Mouse (Mus musculus) hindbrain, embryonic 13.5 days (tissue): Measurements from ENCODE around the gene Pla2g1b. TPM values are rescaled to one million over a fixed set of nuclear protein-coding genes. Genes with fewer than 3 reads are reported as not detected.
A peak's percentile ranks its signal among the peaks of the same experiment; 100 is the strongest.
"Not testable (repeated sequence)": the region's sequence is repeated elsewhere in the genome, so short reads cannot be mapped to it uniquely, and the experiment has no call there.

Source experiments
- ATAC-seq: fragments of 200-750 bp; cut with Nextera tagmentation; 2 replicates; pipeline ENCODE4 v1.8.0; 2017; ENCODE audit warnings: moderate TSS enrichment; ENCODE audit not compliant: low FRiP score
- H3K27ac ChIP-seq: fragments of 300-500 bp; sonication (generic); 2 replicates; pipeline ENCODE4 v1.5.1; 2015; ENCODE audit warnings: inconsistent platforms, mild to moderate bottlenecking, moderate library complexity
- H3K27me3 ChIP-seq: fragments of 300-500 bp; sonication (generic); 2 replicates; pipeline ENCODE4 v1.6.1; 2015; ENCODE audit warnings: mild to moderate bottlenecking, inconsistent platforms
- H3K36me3 ChIP-seq: fragments of 300-500 bp; sonication (generic); 2 replicates; pipeline ENCODE4 v1.6.1; 2015; ENCODE audit warnings: mild to moderate bottlenecking, inconsistent platforms
- H3K4me1 ChIP-seq: fragments of 300-500 bp; sonication (generic); replicated peaks from 2 replicates; pipeline ENCODE4 v1.6.1; 2015; ENCODE audit warnings: inconsistent platforms
- H3K4me2 ChIP-seq: fragments of 300-500 bp; sonication (generic); 2 replicates; pipeline ENCODE4 v1.6.1; 2015; ENCODE audit warnings: inconsistent platforms, mild to moderate bottlenecking, moderate library complexity
- H3K4me3 ChIP-seq: fragments of 300-500 bp; sonication (generic); 2 replicates; pipeline ENCODE4 v1.5.1; 2015; ENCODE audit warnings: mild to moderate bottlenecking, inconsistent platforms
- H3K9ac ChIP-seq: fragments of 300-500 bp; sonication (generic); 2 replicates; pipeline ENCODE4 v1.6.1; 2015; ENCODE audit warnings: mild to moderate bottlenecking, inconsistent platforms
- H3K9me3 ChIP-seq: fragments of 300-500 bp; sonication (generic); 2 replicates; pipeline ENCODE4 v1.6.1; 2016; ENCODE audit warnings: inconsistent platforms
- WGBS: fragments of 180-500 bp; shearing (Covaris S2); methylation state at CpG from one replicate; pipeline ENCODE4 v1.1.7; 2015; 5-methylcytosine and 5-hydroxymethylcytosine counted together
- polyA plus RNA-seq: library from polyadenylated mRNA; unstranded; fragments of >200 nt; fragmentation: Nextera tagmentation; extraction: Ambion mirVana; gene quantifications from 2 replicates; pipeline ENCODE4 v1.2.1, GENCODE M21; 2015

The Pla2g1b gene
- polyA plus RNA-seq, 1 experiment from 2014 or later: not detected

GRCm38 (mm10) chr5:115488841-115489698 lies 23.0 kb downstream of the Pla2g1b start:
- WGBS: 1% methylated on average over 39 of the region's 39 CpGs
- H3K4me2 ChIP-seq: peak overlapping the region; percentile 70
- H3K4me1 ChIP-seq: peaks cover 27% of the 10 kb centered on the region
- ATAC-seq: peak; percentile 70
- H3K9me3 ChIP-seq: no peaks in the 10 kb centered on the region
- H3K27ac ChIP-seq: peak overlapping the region; percentile 100
- no peaks in the 10 kb centered on the region for H3K27me3 ChIP-seq
- peak overlapping the region; percentile 43 for H3K4me3 ChIP-seq
- no peaks in the 10 kb centered on the region for H3K36me3 ChIP-seq
- H3K9ac ChIP-seq: peak overlapping the region; percentile 84

- Histone ChIP-seq H3K9me3 (no peaks in the 10 kb centered on the region), H3K36me3 (no peaks in the 10 kb centered on the region), H3K27me3 (no peaks in the 10 kb centered on the region), H3K4me2 (peak overlapping the region; percentile 70), H3K27ac (peak overlapping the region; percentile 100), H3K4me1 (peaks cover 22% of the 10 kb centered on the region), H3K9ac (peak overlapping the region; percentile 84), H3K4me3 (peak overlapping the region; percentile 43)
- ATAC-seq: peak; percentile 78
- WGBS: under 1% methylated on average over 50 of the region's 50 CpGs
Observed at GRCm38 (mm10) chr5:115489699-115490637, 23.9 kb downstream of the Pla2g1b start.

GRCm38 (mm10) chr5:115490638-115491000 lies 24.6 kb downstream of the Pla2g1b start:
- peak overlapping the region; percentile 70 for H3K4me2 ChIP-seq
- no peak for ATAC-seq
- no peaks in the 10 kb centered on the region for H3K9me3 ChIP-seq
- H3K4me1 ChIP-seq: peaks cover 21% of the 10 kb centered on the region
- H3K27me3 ChIP-seq: no peaks in the 10 kb centered on the region
- peak overlapping the region; percentile 100 for H3K27ac ChIP-seq
- WGBS: 12% methylated on average over 8 of the region's 8 CpGs
- no peaks in the 10 kb centered on the region for H3K36me3 ChIP-seq
- H3K4me3 ChIP-seq: no peak overlapping the region
- no peak overlapping the region for H3K9ac ChIP-seq

- Histone ChIP-seq H3K27me3 (no peaks in the 10 kb centered on the region), H3K9ac (no peak overlapping the region), H3K27ac (no peak overlapping the region; the same call in 1 of the 2 replicates), H3K36me3 (no peaks in the 10 kb centered on the region), H3K9me3 (no peaks in the 10 kb centered on the region), H3K4me1 (peaks cover 21% of the 10 kb centered on the region), H3K4me2 (peak overlapping the region; percentile 70), H3K4me3 (no peak overlapping the region)
- ATAC-seq: no peak
- 34% methylated on average over 5 of the region's 5 CpGs for WGBS
Observed at GRCm38 (mm10) chr5:115491076-115491475, 25.0 kb downstream of the Pla2g1b start.

GRCm38 (mm10) chr5:115491771-115492322 lies 25.8 kb downstream of the Pla2g1b start:
- peak overlapping the region; percentile 70 for H3K4me2 ChIP-seq
- peaks cover 21% of the 10 kb centered on the region for H3K4me1 ChIP-seq
- H3K36me3 ChIP-seq: no peaks in the 10 kb centered on the region
- H3K27me3 ChIP-seq: no peaks in the 10 kb centered on the region
- H3K4me3 ChIP-seq: peak overlapping the region; percentile 28
- no peak overlapping the region; the same call in 1 of the 2 replicates for H3K27ac ChIP-seq
- H3K9ac ChIP-seq: peak overlapping the region; percentile 68
- H3K9me3 ChIP-seq: no peaks in the 10 kb centered on the region
- 5% methylated on average over 28 of the region's 28 CpGs for WGBS
- no peak for ATAC-seq

- no peaks in the 10 kb centered on the region for H3K9me3 ChIP-seq
- H3K27me3 ChIP-seq: no peaks in the 10 kb centered on the region
- no peak overlapping the region for H3K4me2 ChIP-seq
- H3K27ac ChIP-seq: no peak overlapping the region
- peaks cover 21% of the 10 kb centered on the region for H3K4me1 ChIP-seq
- H3K9ac ChIP-seq: no peak overlapping the region
- no peak for ATAC-seq
- no peak overlapping the region for H3K4me3 ChIP-seq
- WGBS: 77% methylated on average over 6 of the region's 6 CpGs
- H3K36me3 ChIP-seq: no peaks in the 10 kb centered on the region
Observed at GRCm38 (mm10) chr5:115492711-115493335, 26.8 kb downstream of the Pla2g1b start.

- WGBS: 66% methylated on average over 5 of the region's 5 CpGs
- no peak overlapping the region for H3K4me3 ChIP-seq
- H3K27me3 ChIP-seq: no peaks in the 10 kb centered on the region
- no peak overlapping the region for H3K9ac ChIP-seq
- no peaks in the 10 kb centered on the region for H3K9me3 ChIP-seq
- no peak overlapping the region for H3K27ac ChIP-seq
- no peaks in the 10 kb centered on the region for H3K36me3 ChIP-seq
- no peak overlapping the region for H3K4me2 ChIP-seq
- H3K4me1 ChIP-seq: peaks cover 21% of the 10 kb centered on the region
- no peak for ATAC-seq
Observed at GRCm38 (mm10) chr5:115493441-115493840, 27.4 kb downstream of the Pla2g1b start.

- not testable (repeated sequence) for H3K4me2 ChIP-seq, H3K9me3 ChIP-seq, ATAC-seq, H3K9ac ChIP-seq, H3K36me3 ChIP-seq, H3K27ac ChIP-seq, H3K27me3 ChIP-seq, H3K4me3 ChIP-seq
- H3K4me1 ChIP-seq: peaks cover 20% of the 10 kb centered on the region
- WGBS: 76% methylated on average over 3 of the region's 3 CpGs
Observed at GRCm38 (mm10) chr5:115495618-115496017, 29.6 kb downstream of the Pla2g1b start.

- no peaks in the 10 kb centered on the region for H3K27me3 ChIP-seq
- H3K9me3 ChIP-seq: no peaks in the 10 kb centered on the region
- 73% methylated on average over 7 of the region's 7 CpGs for WGBS
- peaks cover 5% of the 10 kb centered on the region for H3K4me1 ChIP-seq
- H3K4me3 ChIP-seq: no peak overlapping the region
- no peak overlapping the region for H3K27ac ChIP-seq
- no peak overlapping the region for H3K9ac ChIP-seq
- no peak overlapping the region for H3K4me2 ChIP-seq
- no peak for ATAC-seq
- H3K36me3 ChIP-seq: no peaks in the 10 kb centered on the region
Observed at GRCm38 (mm10) chr5:115497033-115497432, 31.0 kb downstream of the Pla2g1b start.

GRCm38 (mm10) chr5:115498307-115499240 lies 32.5 kb downstream of the Pla2g1b start:
- Histone ChIP-seq H3K27me3 (no peaks in the 10 kb centered on the region), H3K27ac (no peak overlapping the region), H3K36me3 (no peaks in the 10 kb centered on the region), H3K4me2 (no peak overlapping the region), H3K9ac (no peak overlapping the region), H3K4me1 (peaks cover 2% of the 10 kb centered on the region; the same call in 1 of the 2 replicates), H3K4me3 (no peak overlapping the region), H3K9me3 (no peaks in the 10 kb centered on the region)
- ATAC-seq: no peak
- 61% methylated on average over 9 of the region's 9 CpGs for WGBS

GRCm38 (mm10) chr5:115500383-115500935 lies 34.4 kb downstream of the Pla2g1b start:
- H3K4me2 ChIP-seq: no peak overlapping the region
- no peaks in the 10 kb centered on the region for H3K4me1 ChIP-seq
- no peak overlapping the region for H3K27ac ChIP-seq
- H3K9ac ChIP-seq: no peak overlapping the region
- no peaks in the 10 kb centered on the region for H3K36me3 ChIP-seq
- H3K9me3 ChIP-seq: no peaks in the 10 kb centered on the region
- ATAC-seq: no peak
- 80% methylated on average over 12 of the region's 12 CpGs for WGBS
- H3K27me3 ChIP-seq: no peaks in the 10 kb centered on the region
- H3K4me3 ChIP-seq: no peak overlapping the region
